15 mouse cellular contexts compared by ENCODE assay signal in the genomic region with DNA sequence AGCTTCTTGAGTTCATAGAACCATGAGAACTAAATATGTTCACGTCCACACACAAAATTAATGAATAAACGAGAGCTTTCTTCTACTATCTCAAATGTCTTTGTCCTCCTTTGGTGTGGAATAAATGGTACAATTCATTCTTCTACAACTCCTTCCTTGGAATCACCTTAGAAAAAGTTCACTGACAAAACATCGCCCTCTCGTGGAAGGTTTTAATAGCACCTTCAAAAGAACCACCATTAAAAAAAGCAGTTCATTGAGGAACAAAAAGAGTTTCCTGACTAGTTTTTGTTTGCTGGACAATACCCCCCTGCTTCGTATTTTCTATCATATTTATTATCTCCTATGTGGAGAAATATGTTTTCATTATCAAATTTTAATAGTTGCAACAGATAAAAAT. TPM values are rescaled to one million over a fixed set of nuclear protein-coding genes. Genes with fewer than 3 reads are reported as not detected.
DNase-seq lines count a peak whose midpoint lies in the region; ATAC-seq and TF ChIP-seq lines count a peak whose summit lies in the region.
"Had no signal": no experiment of that assay in that cellular context is flagged by ENCODE, and none has a peak within 500 bp of the region (broad histone marks: within the 10 kb centered on the region; RNA-seq: fewer than 3 reads in every experiment).

No protein-coding gene starts in this region.

- H3K4me3 ChIP-seq in limb, embryonic 14.5 days (replicated peaks; ENCODE audit: low read length): no peak overlapping the region
- H3K4me3 ChIP-seq in limb, embryonic 10.5 days: no peak overlapping the region
- no peak overlapping the region for H3K4me3 ChIP-seq in heart, embryonic 11.5 days (ENCODE audit: low read depth, low read length)
- H3K4me3 ChIP-seq: forebrain, embryonic 10.5 days; midbrain, embryonic 13.5 days had no signal

- no peak overlapping the region for H3K4me2 ChIP-seq in limb, embryonic 14.5 days (replicated peaks; ENCODE audit: low read depth, low read length, severe bottlenecking)
- H3K4me2 ChIP-seq in heart, embryonic 11.5 days: no peak overlapping the region
- H3K4me2 ChIP-seq: midbrain, embryonic 13.5 days had no signal

- 34% methylated on average over 5 of the region's 5 CpGs for WGBS in limb, embryonic 14.5 days
- WGBS in limb, embryonic 10.5 days: 39% methylated on average over 5 of the region's 5 CpGs
- 32% methylated on average over 5 of the region's 5 CpGs for WGBS in heart, embryonic 11.5 days (ENCODE audit: insufficient replicate concordance)

- H3K27me3 ChIP-seq in limb, embryonic 14.5 days (ENCODE audit: control insufficient read depth, insufficient read depth, low read length): no peaks in the 10 kb centered on the region
- no peaks in the 10 kb centered on the region for H3K27me3 ChIP-seq in limb, embryonic 10.5 days (ENCODE audit: low read depth, poor library complexity, severe bottlenecking)
- no peaks in the 10 kb centered on the region for H3K27me3 ChIP-seq in heart, embryonic 11.5 days (ENCODE audit: control insufficient read depth, insufficient read depth, low read length)
- H3K27me3 ChIP-seq: midbrain, embryonic 13.5 days had no signal

- H3K9me3 ChIP-seq in limb, embryonic 14.5 days (ENCODE audit: control insufficient read depth, low read length): no peaks in the 10 kb centered on the region
- no peaks in the 10 kb centered on the region for H3K9me3 ChIP-seq in limb, embryonic 10.5 days (replicated peaks)
- H3K9me3 ChIP-seq in heart, embryonic 11.5 days (replicated peaks; ENCODE audit: control insufficient read depth, low read length): no peaks in the 10 kb centered on the region
- H3K9me3 ChIP-seq: forebrain, embryonic 10.5 days; midbrain, embryonic 13.5 days had no signal

- no peak overlapping the region for H3K9ac ChIP-seq in limb, embryonic 14.5 days (ENCODE audit: low read depth, low read length, severe bottlenecking)
- H3K9ac ChIP-seq in heart, embryonic 11.5 days (ENCODE audit: low read depth, low read length): no peak overlapping the region
- H3K9ac ChIP-seq: midbrain, embryonic 13.5 days had no signal

- no peak overlapping the region for H3K27ac ChIP-seq in limb, embryonic 14.5 days (replicated peaks; ENCODE audit: low read depth, low read length)
- no peak overlapping the region for H3K27ac ChIP-seq in limb, embryonic 10.5 days
- H3K27ac ChIP-seq in heart, embryonic 11.5 days (ENCODE audit: low read depth, low read length): no peak overlapping the region
- H3K27ac ChIP-seq: forebrain, embryonic 10.5 days; midbrain, embryonic 13.5 days had no signal

- DNase-seq in frontal cortex, adult 2 months (ENCODE audit: extremely low spot score in 1 of 2, low spot score in 1 of 2): peak; percentile 2 to 82
- DNase-seq in frontal cortex, postnatal 14 days (ENCODE audit: low spot score in 2 of 2): no peak
- peak; percentile 25 for DNase-seq in limb, embryonic 14.5 days (ENCODE audit: low spot score)
- DNase-seq in limb, embryonic 10.5 days (ENCODE audit: low spot score): no peak
- peak; percentile 20 for DNase-seq in NIH3T3 (ENCODE audit: low read depth)
- DNase-seq in layer of hippocampus, postnatal 10 days (ENCODE audit: low spot score in 2 of 2): peak; percentile 9 to 18
- no peak for DNase-seq in kidney, adult 11 months
- DNase-seq: cerebellum, adult 2 months; kidney, postnatal 10 days had no signal

- no peaks in the 10 kb centered on the region for H3K36me3 ChIP-seq in limb, embryonic 14.5 days (ENCODE audit: control insufficient read depth, insufficient read depth, low read length)
- H3K36me3 ChIP-seq in limb, embryonic 10.5 days: no peaks in the 10 kb centered on the region
- H3K36me3 ChIP-seq in heart, embryonic 11.5 days (ENCODE audit: control insufficient read depth, insufficient read depth, low read length): no peaks in the 10 kb centered on the region
- H3K36me3 ChIP-seq: forebrain, embryonic 10.5 days; midbrain, embryonic 13.5 days had no signal

- H3K4me1 ChIP-seq in limb, embryonic 14.5 days (ENCODE audit: control insufficient read depth, insufficient read depth, low read length): no peaks in the 10 kb centered on the region
- H3K4me1 ChIP-seq in limb, embryonic 10.5 days: no peaks in the 10 kb centered on the region
- H3K4me1 ChIP-seq in heart, embryonic 11.5 days (ENCODE audit: control insufficient read depth, insufficient read depth, low read length): no peaks in the 10 kb centered on the region
- H3K4me1 ChIP-seq: forebrain, embryonic 10.5 days; midbrain, embryonic 13.5 days had no signal

- TF ChIP-seq POLR2A in limb, embryonic 14.5 days (IDR thresholded peaks at IDR 0.05; ENCODE audit: borderline replicate concordance, extremely low read depth, insufficient read depth, insufficient read length): no peak

- ATAC-seq in limb, embryonic 14.5 days (ENCODE audit: low FRiP score, low read depth): no peak
- no peak for ATAC-seq in heart, embryonic 11.5 days (replicated peaks; ENCODE audit: insufficient number of reproducible peaks, low FRiP score, low TSS enrichment)
- ATAC-seq: CD4-positive, CD25-positive, alpha-beta regulatory T cell, adult 4 months; midbrain, embryonic 13.5 days had no signal

RNA-seq across cellular contexts. Expression of a gene that starts 40.7 kb away (rescaled TPM):
- 0.54 TPM in 1 of 2 replicates, not detected in the other for polyA plus RNA-seq in frontal cortex, adult 2 months (2012; rRNA removed)
- 0.06 and 0.14 TPM in 2 replicates for polyA plus RNA-seq in limb, embryonic 14.5 days (2012; rRNA removed)
- polyA plus RNA-seq in limb, embryonic 14.5 days (2014; fragmentation: Nextera tagmentation; extraction: Ambion mirVana): not detected in 2 replicates
- not detected in 2 replicates for polyA plus RNA-seq in limb, embryonic 10.5 days (2016; fragmentation: Nextera tagmentation; extraction: Ambion mirVana)
- total RNA-seq in layer of hippocampus, postnatal 10 days (2021): not detected
- polyA plus RNA-seq in heart, embryonic 11.5 days (2014; fragmentation: Nextera tagmentation; extraction: Ambion mirVana): not detected in 2 replicates
- polyA plus RNA-seq: CD4-positive, CD25-positive, alpha-beta regulatory T cell, adult 4 months; cerebellum, adult 2 months; forebrain, embryonic 10.5 days; heart, embryonic 16.5 days; liver, embryonic 16.5 days; midbrain, embryonic 13.5 days had no signal

Comparison
In these comparisons a context has a peak if more than half of its experiments do, and no peak if none do; other contexts are left out.
1. DNase-seq: peak in frontal cortex, adult 2 months (2 of 2), limb, embryonic 14.5 days (single experiment), NIH3T3 (single experiment) and layer of hippocampus, postnatal 10 days (2 of 2); none in frontal cortex, postnatal 14 days (0 of 2), limb, embryonic 10.5 days (single experiment) and kidney, adult 11 months (single experiment).